In the genomic region with DNA sequence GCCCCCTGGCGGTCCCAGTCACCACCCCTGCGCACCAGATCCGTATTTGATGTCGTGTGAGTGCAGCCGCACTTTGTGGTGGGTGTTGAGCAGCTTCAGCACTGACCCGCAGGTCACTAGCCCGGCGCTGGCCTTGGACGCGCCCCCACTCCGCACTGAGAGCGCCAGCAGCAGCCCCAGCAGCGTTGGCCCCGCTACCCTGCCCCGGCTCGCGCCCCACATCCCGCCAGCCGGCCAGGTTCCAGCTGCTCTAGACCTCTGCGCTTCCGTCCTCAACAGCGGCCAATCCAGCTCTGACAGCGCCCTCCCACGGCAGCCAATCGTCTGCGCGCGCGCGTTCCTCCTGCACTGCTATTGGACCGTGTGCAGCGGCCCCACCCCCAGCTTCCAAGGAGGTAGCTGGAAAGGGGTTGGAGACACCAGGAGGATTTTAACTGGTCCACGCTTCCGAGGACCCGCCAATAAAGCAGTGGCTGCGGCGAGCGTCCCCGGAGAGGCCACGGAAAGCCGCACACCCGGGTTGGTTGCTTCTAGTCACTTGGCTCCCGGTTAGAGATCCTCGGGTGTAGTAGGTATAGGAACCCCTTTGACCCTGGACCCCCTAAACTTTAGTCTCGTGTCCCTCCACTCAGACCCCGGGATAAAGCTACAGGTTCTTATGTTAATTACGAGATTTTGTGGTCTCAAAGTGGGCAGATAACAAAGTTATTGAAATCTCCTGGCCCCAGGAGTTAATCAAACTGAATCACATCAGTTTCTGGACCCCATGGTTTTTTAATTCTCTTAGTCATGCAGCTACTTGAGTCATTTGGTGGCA, we compare ENCODE assay signal across 8 mouse cellular contexts. TPM values are rescaled to one million over a fixed set of nuclear protein-coding genes. Genes with fewer than 3 reads are reported as not detected.
A peak's percentile ranks its signal among the peaks of the same experiment; 100 is the strongest.
DNase-seq lines count a peak whose midpoint lies in the region; ATAC-seq lines count a peak whose summit lies in the region.

A gene (minus strand): TSS at position 295 of the 817 bp plus-strand sequence.

- peak; percentile 95 for DNase-seq in CD4-positive helper T cell, adult 2 months (ENCODE audit: low read depth, low spot score)
- peak; percentile 91 for DNase-seq in brain, embryonic 18.5 days (ENCODE audit: low read depth, low spot score)
- peak; percentile 98 for DNase-seq in kidney, postnatal 10 days
- peak; percentile 89 to 93 for DNase-seq in natural killer cell, adult 2 months (ENCODE audit: low spot score in 2 of 2)

- peak within 1 kb of the TSS; percentile 84 for H3K9ac ChIP-seq in heart, embryonic 13.5 days
- H3K9ac ChIP-seq in liver, embryonic 12.5 days = peak within 1 kb of the TSS; percentile 78
- H3K9ac ChIP-seq in stomach, embryonic 15.5 days = peak within 1 kb of the TSS; percentile 45

- H3K36me3 ChIP-seq in heart, embryonic 13.5 days = no peaks in the 10 kb centered on the region
- peaks cover 6% of the 10 kb centered on the region; the same call in 1 of the 2 replicates for H3K36me3 ChIP-seq in liver, embryonic 12.5 days
- H3K36me3 ChIP-seq in stomach, embryonic 15.5 days = no peaks in the 10 kb centered on the region

- H3K9me3 ChIP-seq in heart, embryonic 13.5 days = no peaks in the 10 kb centered on the region
- no peaks in the 10 kb centered on the region for H3K9me3 ChIP-seq in liver, embryonic 12.5 days (replicated peaks)
- H3K9me3 ChIP-seq in stomach, embryonic 15.5 days = no peaks in the 10 kb centered on the region

- peak within 1 kb of the TSS; percentile 86 for H3K4me3 ChIP-seq in heart, embryonic 13.5 days
- H3K4me3 ChIP-seq in liver, embryonic 12.5 days = peak within 1 kb of the TSS; percentile 70
- H3K4me3 ChIP-seq in stomach, embryonic 15.5 days (replicated peaks) = peak within 1 kb of the TSS; percentile 69

- under 1% methylated on average over 47 of the region's 47 CpGs for WGBS in heart, embryonic 13.5 days
- WGBS in liver, embryonic 12.5 days (ENCODE audit: insufficient replicate concordance) = under 1% methylated on average over 47 of the region's 47 CpGs
- under 1% methylated on average over 47 of the region's 47 CpGs for WGBS in stomach, embryonic 15.5 days

- H3K4me2 ChIP-seq in heart, embryonic 13.5 days = peak within 1 kb of the TSS; percentile 99
- peak within 1 kb of the TSS; percentile 99 for H3K4me2 ChIP-seq in liver, embryonic 12.5 days
- H3K4me2 ChIP-seq in stomach, embryonic 15.5 days = peak within 1 kb of the TSS; percentile 96

- H3K27me3 ChIP-seq in heart, embryonic 13.5 days (replicated peaks) = no peaks in the 10 kb centered on the region
- H3K27me3 ChIP-seq in liver, embryonic 12.5 days (replicated peaks) = peaks cover 7% of the 10 kb centered on the region; the same call in 1 of the 2 replicates
- H3K27me3 ChIP-seq in stomach, embryonic 15.5 days (replicated peaks) = no peaks in the 10 kb centered on the region

- peak; percentile 99 for ATAC-seq in erythroid progenitor cell, adult 5-6 weeks (replicated peaks; ENCODE audit: low FRiP score, poor library complexity, severe bottlenecking)
- ATAC-seq in heart, embryonic 13.5 days (ENCODE audit: extremely low read depth, insufficient number of reproducible peaks, low FRiP score, low TSS enrichment) = peak; percentile 94
- peak; percentile 97 for ATAC-seq in liver, embryonic 12.5 days
- ATAC-seq in stomach, embryonic 15.5 days (ENCODE audit: insufficient read depth, low FRiP score, low read depth) = peak; percentile 99

- H3K27ac ChIP-seq in heart, embryonic 13.5 days (replicated peaks) = peak within 1 kb of the TSS; percentile 61; the same call in 1 of the 2 replicates
- peak within 1 kb of the TSS; percentile 72 for H3K27ac ChIP-seq in liver, embryonic 12.5 days
- H3K27ac ChIP-seq in stomach, embryonic 15.5 days = peak within 1 kb of the TSS; percentile 52; the same call in 1 of the 2 replicates

- peaks cover 18% of the 10 kb centered on the region for H3K4me1 ChIP-seq in heart, embryonic 13.5 days
- H3K4me1 ChIP-seq in liver, embryonic 12.5 days = peaks cover 20% of the 10 kb centered on the region
- H3K4me1 ChIP-seq in stomach, embryonic 15.5 days = peaks cover 4% of the 10 kb centered on the region; the same call in 1 of the 2 replicates

RNA-seq across cellular contexts. Expression of the gene that starts here (rescaled TPM):
- 18.4 and 25.6 TPM in 2 replicates for total RNA-seq in erythroid progenitor cell, adult 5-6 weeks (2015; ENCODE audit: low replicate concordance)
- total RNA-seq in erythroid progenitor cell, adult 5-6 weeks (2017; ENCODE audit: low replicate concordance) = 7.2 and 15.7 TPM in 2 replicates
- 53.0 and 70.2 TPM in 2 replicates for polyA plus RNA-seq in heart, embryonic 13.5 days (2015; fragmentation: Nextera tagmentation; extraction: Ambion mirVana)
- 82.4 and 91.1 TPM in 2 replicates for polyA plus RNA-seq in liver, embryonic 12.5 days (2016; fragmentation: Nextera tagmentation; extraction: Ambion mirVana)
- 156 and 180 TPM in 2 replicates for polyA plus RNA-seq in stomach, embryonic 15.5 days (2015; fragmentation: Nextera tagmentation; extraction: Ambion mirVana)

Comparison
In these comparisons a context has a peak if more than half of its experiments do, and no peak if none do; other contexts are left out.
1. Peak in every context shown above with its lines: DNase-seq, ATAC-seq, H3K4me3 ChIP-seq and H3K27ac ChIP-seq.